Mouse (Mus musculus): Measurements from ENCODE around the gene Gm20388.

- TF ChIP-seq CTCF (IDR thresholded peaks at IDR 0.05; ENCODE audit: low read depth) = no peak
- no peak for TF ChIP-seq EP300 (optimal IDR thresholded peaks at IDR 0.05)
Observed at GRCm38 (mm10) chr8:121368799-121369198, 1458.2 kb downstream of the Gm20388 start.
